Mouse (Mus musculus) adrenal gland, adult (tissue): ENCODE measurements at regions not wholly inside any gene's neighbourhood (a gene's known extent, or its start where the extent isn't known, plus 50 kb on each side); places are given as distances from the start of the nearest gene placed in this dataset.
A peak's percentile ranks its signal among the peaks of the same experiment; 100 is the strongest.
"Not testable (repeated sequence)": the region's sequence is repeated elsewhere in the genome, so short reads cannot be mapped to it uniquely, and the experiment has no call there.

Experiments
- DNase-seq, 2 experiments: peaks; one replicate each; pipeline ENCODE4 v3.0.0; 2022 to 2023; ENCODE audit warnings: low spot score in 1 of 2; ENCODE audit not compliant: inconsistent age in 2 of 2

GRCm38 (mm10) chr4:3260061-3260460, 74.9 kb upstream of the Vmn1r3 start:
- peak in 1 of 2 experiments; percentile 13 for DNase-seq

GRCm38 (mm10) chr4:3252606-3253281, 67.6 kb upstream of the Vmn1r3 start:
- DNase-seq = peak in 1 of 2 experiments; percentile 18

GRCm38 (mm10) chr4:3250258-3250657, 65.1 kb upstream of the Vmn1r3 start:
- not testable (repeated sequence) for DNase-seq

- DNase-seq = not testable (repeated sequence)
Measured at GRCm38 (mm10) chr4:3242011-3242410, 56.9 kb upstream of the Vmn1r3 start.

- DNase-seq = not testable (repeated sequence)
Measured at GRCm38 (mm10) chr4:3241351-3241750, 56.2 kb upstream of the Vmn1r3 start.

GRCm38 (mm10) chr4:3238493-3238892, 53.3 kb upstream of the Vmn1r3 start:
- DNase-seq = not testable (repeated sequence)

- DNase-seq = not testable (repeated sequence)
Measured at GRCm38 (mm10) chr4:3236148-3236779, 51.1 kb upstream of the Vmn1r3 start.
